Mouse (Mus musculus) cerebellum, postnatal 36 days (tissue): ENCODE measurements around the gene Gpm6a.

Source experiments
- DNase-seq, 2 experiments: peaks; one replicate each; pipeline ENCODE4 v3.0.0; 2021 to 2022; ENCODE audit warnings: mixed read lengths in 2 of 2

Gene Gpm6a

GRCm38 (mm10) chr8:54954741-54955455 lies at the start of gene Gpm6a:
Gene Gpm6a, plus strand, starts transcription at chr8:54954843.
- peak; percentile 61 to 75 for DNase-seq

- DNase-seq, result no peak
Observed at GRCm38 (mm10) chr8:54912891-54913290, 41.8 kb upstream of the Gpm6a start.

- DNase-seq, result no peak
Observed at GRCm38 (mm10) chr8:54917710-54918109, 36.9 kb upstream of the Gpm6a start.

DNA sequence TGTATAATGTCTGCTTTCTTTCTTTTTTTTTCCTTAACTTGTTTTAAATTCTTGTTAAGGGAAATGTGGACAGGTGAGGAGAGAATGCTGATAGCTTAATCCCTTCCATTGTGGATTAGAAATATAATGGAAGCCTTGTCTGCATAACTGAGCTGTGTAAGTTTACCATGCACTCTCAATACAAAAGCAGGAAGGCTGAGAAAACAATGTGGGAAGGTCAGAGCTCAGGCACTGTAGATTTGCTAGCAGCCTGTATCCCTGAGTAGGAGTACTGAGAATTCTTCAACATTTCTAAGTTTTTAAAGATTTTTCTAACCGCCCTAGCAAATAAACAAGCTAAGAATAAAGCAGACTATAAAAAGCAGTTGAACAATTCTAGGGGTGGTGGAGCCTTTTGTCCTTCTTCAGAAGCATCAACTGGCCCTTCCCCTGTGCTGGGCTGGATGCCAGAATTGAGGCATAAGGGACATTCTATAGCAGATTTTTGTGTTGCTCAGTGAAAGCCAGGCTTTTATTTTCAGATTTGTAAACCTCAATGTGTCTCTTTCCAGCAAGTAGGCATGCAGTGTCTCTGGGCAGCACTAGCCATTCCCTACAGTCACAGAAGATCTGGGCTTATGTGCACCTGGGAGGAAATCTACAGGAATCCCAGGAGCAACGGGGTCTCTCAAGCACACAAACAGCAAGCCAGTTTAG lies 32.3 kb upstream of the Gpm6a start:
- no peak for DNase-seq

- DNase-seq, result no peak
Observed at GRCm38 (mm10) chr8:54924936-54925335, 29.7 kb upstream of the Gpm6a start.

GRCm38 (mm10) chr8:54932306-54932705 lies 22.3 kb upstream of the Gpm6a start:
- DNase-seq, result no peak

GRCm38 (mm10) chr8:54953351-54953750 lies 1.3 kb upstream of the Gpm6a start:
- DNase-seq, result no peak

DNA sequence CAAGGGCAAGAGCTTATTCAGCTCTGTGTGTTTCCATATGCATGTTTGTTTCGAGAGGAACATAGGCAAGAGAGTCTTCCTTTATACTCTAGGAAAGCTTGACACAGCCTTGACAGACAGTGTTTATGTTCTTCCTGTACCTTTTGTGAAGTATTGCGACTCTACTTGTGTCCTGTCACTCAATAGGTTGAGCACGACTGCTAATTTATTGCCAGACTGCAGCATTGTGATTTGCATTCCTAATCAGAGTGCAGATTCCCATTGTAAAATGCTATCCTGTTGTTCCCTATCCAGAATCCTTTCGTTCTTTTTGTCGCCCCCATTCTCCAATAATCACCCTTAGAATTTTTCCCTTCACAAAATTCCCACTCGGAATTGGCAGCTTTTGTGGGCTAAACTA lies 613 bp upstream of the Gpm6a start:
- DNase-seq, result peak in 1 of 2 experiments; percentile 57

DNA sequence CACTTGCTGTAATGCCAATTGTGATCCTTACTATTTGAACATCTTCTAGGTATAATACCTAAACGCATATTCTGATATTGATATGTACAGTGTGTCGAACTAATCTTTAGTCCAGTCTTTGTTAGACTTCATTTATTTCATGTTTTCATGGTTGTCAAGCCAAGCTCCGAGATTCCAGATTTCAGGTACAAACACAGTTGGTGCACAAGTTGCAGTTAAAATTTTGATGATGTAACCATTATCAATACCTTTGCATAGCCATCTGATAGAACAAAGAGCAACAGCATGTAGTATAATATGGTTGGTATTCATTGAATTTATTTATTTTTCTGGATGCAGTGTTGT lies 785 bp downstream of the Gpm6a start:
- no peak for DNase-seq

DNA sequence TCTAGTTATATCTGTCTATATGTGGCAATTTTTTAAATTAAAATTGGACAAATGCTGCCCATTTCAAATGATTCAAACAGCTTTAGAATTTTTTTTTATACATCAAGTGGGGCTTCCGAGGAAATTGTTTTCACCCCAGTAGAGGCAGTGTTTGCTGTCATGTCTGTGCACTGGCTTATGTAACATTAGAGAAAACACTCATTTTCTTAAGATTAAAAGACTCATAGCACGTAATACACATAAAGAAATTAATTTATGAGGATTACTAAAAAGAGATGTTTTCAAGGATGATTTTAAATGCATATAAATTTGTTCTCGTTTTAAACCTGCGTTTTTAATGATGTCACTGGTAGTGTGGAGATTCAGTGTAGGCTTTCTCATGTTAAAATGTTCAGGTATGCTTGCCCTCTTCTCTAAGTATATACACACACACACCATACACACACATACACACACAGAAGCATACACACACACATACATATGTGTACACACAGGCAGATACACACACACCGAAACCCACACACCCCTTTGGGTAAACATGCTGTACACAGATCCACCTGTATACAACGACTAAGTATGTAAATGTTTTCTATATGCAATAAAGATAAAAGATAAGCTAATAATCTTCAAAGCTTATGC lies 1.4 kb downstream of the Gpm6a start:
- DNase-seq, result no peak

- peak in 1 of 2 experiments; percentile 37 for DNase-seq
Observed at GRCm38 (mm10) chr8:54956787-54957186, 2.1 kb downstream of the Gpm6a start.

- DNase-seq, result no peak
Observed at GRCm38 (mm10) chr8:54957506-54957905, 2.9 kb downstream of the Gpm6a start.

GRCm38 (mm10) chr8:54961571-54961970 lies 6.9 kb downstream of the Gpm6a start:
- no peak for DNase-seq

GRCm38 (mm10) chr8:54975020-54975419 lies 20.4 kb downstream of the Gpm6a start:
- DNase-seq, result no peak

DNA sequence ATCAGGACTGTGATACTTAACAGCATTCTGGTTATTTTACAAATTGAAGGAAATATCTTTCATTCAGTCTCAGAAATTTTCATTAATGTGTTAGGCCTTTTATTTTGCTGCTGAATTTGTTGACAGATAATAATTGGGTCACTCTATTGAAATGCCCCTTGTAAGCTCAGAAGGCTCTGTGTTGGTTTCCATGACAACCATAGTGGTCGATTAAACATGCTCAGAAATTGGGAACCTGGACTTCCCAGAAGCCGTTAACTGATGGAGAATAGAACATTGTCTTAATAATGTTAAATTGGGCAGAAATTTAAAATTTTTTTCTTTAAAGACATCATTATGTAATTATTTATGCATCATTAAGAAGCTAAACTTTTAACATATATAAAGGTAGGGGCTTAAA lies 20.9 kb downstream of the Gpm6a start:
- no peak for DNase-seq

GRCm38 (mm10) chr8:54975927-54976326 lies 21.3 kb downstream of the Gpm6a start:
- DNase-seq, result peak; percentile 61 to 62

GRCm38 (mm10) chr8:54976663-54977062 lies 22.0 kb downstream of the Gpm6a start:
- no peak for DNase-seq

GRCm38 (mm10) chr8:54986791-54987190 lies 32.1 kb downstream of the Gpm6a start:
- no peak for DNase-seq

DNA sequence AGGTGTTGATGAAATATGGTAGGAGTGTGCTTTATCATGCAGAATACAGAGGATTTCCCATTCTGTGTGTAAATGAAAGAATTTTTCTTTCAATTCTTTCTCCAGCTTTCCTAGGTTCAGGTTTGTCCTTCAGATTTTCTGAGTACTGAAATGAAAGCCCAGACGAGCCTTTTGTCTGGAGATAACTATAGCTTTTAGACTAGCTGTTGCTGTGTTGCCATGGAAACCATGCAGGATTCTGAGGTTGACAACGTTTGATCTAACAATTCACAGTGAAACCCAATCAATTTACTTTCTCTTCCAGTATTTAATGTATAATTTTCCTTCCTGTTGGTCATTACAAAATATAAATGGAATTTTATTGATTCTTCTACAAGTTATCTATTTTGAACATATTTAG lies 34.5 kb downstream of the Gpm6a start:
- no peak for DNase-seq

GRCm38 (mm10) chr8:54991840-54992609 lies 37.4 kb downstream of the Gpm6a start:
- peak; percentile 44 to 65 for DNase-seq

DNA sequence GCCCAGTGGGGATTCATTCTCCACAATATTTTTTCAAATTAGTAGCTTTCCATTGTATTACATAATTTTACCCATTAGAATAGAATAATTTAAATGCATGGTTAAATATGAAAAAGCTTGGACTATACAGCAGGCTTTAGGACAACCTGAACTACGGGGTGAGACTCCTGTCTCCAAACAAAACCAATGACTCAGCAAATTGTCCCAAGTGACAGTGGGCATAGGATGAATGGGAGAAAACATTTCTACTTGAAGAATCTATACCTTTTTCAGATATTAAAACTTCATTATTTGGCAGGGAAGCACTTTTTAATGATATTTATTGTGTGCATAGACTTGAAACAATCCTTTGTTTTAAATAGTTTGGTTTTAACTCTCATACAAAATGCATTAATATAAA lies 41.0 kb downstream of the Gpm6a start:
- DNase-seq, result no peak

GRCm38 (mm10) chr8:55002398-55002797 lies 47.8 kb downstream of the Gpm6a start:
- DNase-seq, result no peak

DNA sequence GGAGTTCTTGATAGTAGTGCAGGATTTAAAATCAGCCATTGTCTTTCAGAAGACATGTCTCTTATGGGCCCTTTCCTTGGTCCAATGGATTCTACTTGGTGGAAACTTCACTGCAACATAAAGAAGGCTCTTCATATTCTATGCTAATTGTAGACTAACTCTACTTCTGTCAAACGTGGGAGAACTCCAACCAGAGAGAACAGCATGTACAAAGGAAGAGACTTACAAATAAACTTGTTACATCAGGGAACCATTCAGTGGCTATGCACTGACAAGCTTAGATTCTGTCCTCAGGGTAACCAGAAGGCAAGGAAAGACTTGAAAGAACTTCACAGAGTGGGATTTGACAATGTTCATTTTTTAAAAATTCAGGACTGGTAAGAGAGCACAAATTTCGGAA lies 48.3 kb downstream of the Gpm6a start:
- DNase-seq, result no peak
